Mouse (Mus musculus) kidney, adult 2 months (tissue): Measurements from ENCODE around the gene Ifnar1.

ENCODE experiments used
- CTCF ChIP-seq: fragments of 200-500 bp; conservative IDR thresholded peaks from 2 replicates; pipeline ENCODE4 v1.5.1; 2011; ENCODE audit warnings: low read depth, mild to moderate bottlenecking, control low read depth, low read length, moderate library complexity, mixed read lengths; ENCODE audit not compliant: insufficient read depth, insufficient read length
- POLR2A ChIP-seq: fragments of 200-500 bp; IDR thresholded peaks from one replicate; pipeline ENCODE4 v1.6.1; 2011; ENCODE audit warnings: low read depth, low read length, control low read depth

DNA sequence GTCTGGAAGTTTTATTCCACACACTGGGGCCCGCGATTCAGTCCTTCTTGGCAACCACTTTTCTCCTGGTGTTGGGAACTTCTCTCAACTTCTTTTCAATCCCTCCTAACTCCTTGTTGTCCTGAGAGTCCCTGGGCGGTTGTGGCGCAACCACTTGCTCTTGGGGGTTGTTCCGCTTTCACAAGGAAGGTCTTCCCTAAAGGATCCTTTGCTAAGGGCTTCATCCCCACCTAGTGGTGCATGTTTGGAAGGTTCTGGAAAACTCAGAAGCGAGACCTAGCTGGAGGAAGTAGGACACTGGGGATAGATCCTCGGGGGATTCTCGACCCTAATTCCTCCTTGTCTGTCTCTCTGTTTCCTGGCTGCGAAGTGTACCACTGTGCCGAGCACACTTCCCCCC, 42.0 kb downstream of the Ifnar1 start:
- TF ChIP-seq POLR2A (no peak), CTCF (peak; percentile 33)
